In the genomic region with DNA sequence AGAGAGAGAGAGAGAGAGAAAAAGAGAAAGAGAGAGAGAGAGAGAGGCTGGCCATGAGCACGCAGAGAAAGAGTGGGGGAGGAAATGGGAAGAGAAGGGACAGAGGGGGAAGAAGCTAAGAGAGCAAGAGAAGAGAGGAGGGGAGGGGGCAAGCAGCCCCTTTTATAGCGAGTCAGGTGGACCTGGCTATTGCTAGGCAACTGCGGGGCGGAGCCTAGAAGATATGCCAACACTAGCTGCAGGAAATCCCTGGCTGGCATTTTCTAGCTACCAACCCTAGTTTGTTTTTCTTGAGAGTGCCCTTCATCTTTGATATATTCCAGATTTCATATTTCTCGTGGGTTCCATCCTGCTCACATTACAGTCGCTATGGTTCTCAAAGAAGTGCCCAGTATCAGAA, we compare ENCODE assay signal across 9 mouse cellular contexts. TPM values are rescaled to one million over a fixed set of nuclear protein-coding genes. Genes with fewer than 3 reads are reported as not detected.
DNase-seq lines count a peak whose midpoint lies in the region; ATAC-seq and TF ChIP-seq lines count a peak whose summit lies in the region.
"Had no signal": no experiment of that assay in that cellular context is flagged by ENCODE, and none has a peak within 500 bp of the region (broad histone marks: within the 10 kb centered on the region; RNA-seq: fewer than 3 reads in every experiment).

No protein-coding gene starts in this region.

- no peak for ATAC-seq in liver, embryonic 11.5 days (replicated peaks; ENCODE audit: low FRiP score)
- ATAC-seq in embryonic facial prominence, embryonic 13.5 days (ENCODE audit: insufficient number of reproducible peaks, insufficient read depth, low FRiP score, low TSS enrichment, low read depth): no peak
- ATAC-seq in activated CD4-positive, CD25-positive, alpha-beta regulatory T cell, adult 4 months: no peak

- peak; percentile 45 to 55 for DNase-seq in cerebellum, postnatal 10 days
- DNase-seq in cerebellum, adult 2 months: no peak
- no peak for DNase-seq in liver, embryonic 11.5 days (ENCODE audit: low spot score)
- no peak for DNase-seq in liver
- peak; percentile 64 for DNase-seq in lung, postnatal 36 days
- DNase-seq in urinary bladder, adult 2 months (ENCODE audit: low spot score): no peak
- DNase-seq: adrenal gland, postnatal 25 days had no signal

- WGBS in cerebellum, adult 2 months: 57% methylated on average over 6 of the region's 6 CpGs
- 45% methylated on average over 6 of the region's 6 CpGs for WGBS in liver, embryonic 11.5 days
- WGBS in embryonic facial prominence, embryonic 13.5 days: 43% methylated on average over 6 of the region's 6 CpGs

- TF ChIP-seq POLR2A in cerebellum, adult 2 months (IDR thresholded peaks at IDR 0.05; ENCODE audit: borderline replicate concordance, insufficient read depth, low read length): no peak

- no peak overlapping the region for H3K4me3 ChIP-seq in cerebellum, adult 2 months (replicated peaks; ENCODE audit: insufficient read depth, low read depth, low read length)
- no peak overlapping the region for H3K4me3 ChIP-seq in liver, embryonic 11.5 days (ENCODE audit: low read depth, low read length)
- H3K4me3 ChIP-seq in embryonic facial prominence, embryonic 13.5 days: peak overlapping the region; percentile 9; the same call in 1 of the 2 replicates

- no peak for TF ChIP-seq CTCF in cerebellum, adult 2 months (IDR thresholded peaks at IDR 0.05; ENCODE audit: borderline replicate concordance, insufficient read depth, low read depth, low read length)

- no peak overlapping the region for H3K27ac ChIP-seq in cerebellum, adult 2 months (ENCODE audit: insufficient read depth, low read length)
- no peak overlapping the region for H3K27ac ChIP-seq in liver, embryonic 11.5 days (ENCODE audit: low read depth, low read length)
- no peak overlapping the region for H3K27ac ChIP-seq in embryonic facial prominence, embryonic 13.5 days

- H3K4me1 ChIP-seq in cerebellum, adult 2 months (ENCODE audit: control insufficient read depth, insufficient read depth, low read length): peaks cover 5% of the 10 kb centered on the region
- peaks cover 15% of the 10 kb centered on the region for H3K4me1 ChIP-seq in liver, embryonic 11.5 days (replicated peaks; ENCODE audit: control insufficient read depth, insufficient read depth, low read length)
- H3K4me1 ChIP-seq in embryonic facial prominence, embryonic 13.5 days: peaks cover 8% of the 10 kb centered on the region

- H3K9ac ChIP-seq in liver, embryonic 11.5 days (ENCODE audit: low read depth, low read length): no peak overlapping the region
- no peak overlapping the region for H3K9ac ChIP-seq in embryonic facial prominence, embryonic 13.5 days

- no peaks in the 10 kb centered on the region for H3K27me3 ChIP-seq in cerebellum, adult 2 months (ENCODE audit: control insufficient read depth, insufficient read depth, low read length)
- no peaks in the 10 kb centered on the region for H3K27me3 ChIP-seq in liver, embryonic 11.5 days (replicated peaks; ENCODE audit: control insufficient read depth, insufficient read depth, low read length)
- no peaks in the 10 kb centered on the region for H3K27me3 ChIP-seq in embryonic facial prominence, embryonic 13.5 days

- no peaks in the 10 kb centered on the region for H3K9me3 ChIP-seq in liver, embryonic 11.5 days (ENCODE audit: control insufficient read depth, low read length)
- H3K9me3 ChIP-seq in embryonic facial prominence, embryonic 13.5 days: no peaks in the 10 kb centered on the region

- H3K36me3 ChIP-seq in liver, embryonic 11.5 days (ENCODE audit: control insufficient read depth, insufficient read depth, low read length): no peaks in the 10 kb centered on the region
- no peaks in the 10 kb centered on the region for H3K36me3 ChIP-seq in embryonic facial prominence, embryonic 13.5 days

- H3K4me2 ChIP-seq in liver, embryonic 11.5 days: peak overlapping the region; percentile 54
- H3K4me2 ChIP-seq in embryonic facial prominence, embryonic 13.5 days: peak overlapping the region; percentile 47

RNA-seq across cellular contexts. Expression of a gene that starts 19.4 kb away (rescaled TPM):
- 0.07 and 0.08 TPM in 2 replicates for polyA plus RNA-seq in cerebellum, adult 2 months (2012; rRNA removed)
- 11.3 and 11.9 TPM in 2 replicates for polyA plus RNA-seq in liver, embryonic 11.5 days (2014; fragmentation: Nextera tagmentation; extraction: Ambion mirVana)
- polyA plus RNA-seq in embryonic facial prominence, embryonic 13.5 days (2015; fragmentation: Nextera tagmentation; extraction: Ambion mirVana): 0.22 and 0.33 TPM in 2 replicates
- not detected for polyA plus RNA-seq in activated CD4-positive, CD25-positive, alpha-beta regulatory T cell, adult 4 months (2017; shearing (Covaris generic))
- 0.21 and 0.25 TPM in 2 replicates for polyA plus RNA-seq in urinary bladder, adult 2 months (2012; rRNA removed)

RNA-seq across cellular contexts. Expression of a gene that starts 32.8 kb away (rescaled TPM):
- 0.02 and 0.06 TPM in 2 replicates for polyA plus RNA-seq in cerebellum, adult 2 months (2012; rRNA removed)
- 0.03 and 0.16 TPM in 2 replicates for polyA plus RNA-seq in liver, embryonic 11.5 days (2014; fragmentation: Nextera tagmentation; extraction: Ambion mirVana)
- polyA plus RNA-seq in embryonic facial prominence, embryonic 13.5 days (2015; fragmentation: Nextera tagmentation; extraction: Ambion mirVana): 0.06 TPM in 1 of 2 replicates, not detected in the other
- under 1 TPM; 0.31 to 0.74 TPM for polyA plus RNA-seq in activated CD4-positive, CD25-positive, alpha-beta regulatory T cell, adult 4 months (2017; shearing (Covaris generic))
- polyA plus RNA-seq in urinary bladder, adult 2 months (2012; rRNA removed): 0.07 and 0.09 TPM in 2 replicates

RNA-seq across cellular contexts. Expression of a gene that starts 42.8 kb away (rescaled TPM):
- 7.7 and 8.1 TPM in 2 replicates for polyA plus RNA-seq in cerebellum, adult 2 months (2012; rRNA removed)
- 2.0 and 2.1 TPM in 2 replicates for polyA plus RNA-seq in liver, embryonic 11.5 days (2014; fragmentation: Nextera tagmentation; extraction: Ambion mirVana)
- polyA plus RNA-seq in embryonic facial prominence, embryonic 13.5 days (2015; fragmentation: Nextera tagmentation; extraction: Ambion mirVana): 2.8 and 3.0 TPM in 2 replicates
- polyA plus RNA-seq in activated CD4-positive, CD25-positive, alpha-beta regulatory T cell, adult 4 months (2017; shearing (Covaris generic)): 1 to 10 TPM; 2.1 to 2.2 TPM
- 8.2 and 9.5 TPM in 2 replicates for polyA plus RNA-seq in urinary bladder, adult 2 months (2012; rRNA removed)

Comparison
In these comparisons a context has a peak if more than half of its experiments do, and no peak if none do; other contexts are left out.
1. DNase-seq: peak in cerebellum, postnatal 10 days (2 of 2) and lung, postnatal 36 days (single experiment); none in cerebellum, adult 2 months (0 of 2), liver, embryonic 11.5 days (single experiment), liver (single experiment) and urinary bladder, adult 2 months (single experiment).